Mouse (Mus musculus): ENCODE measurements around the gene Slfn4.
"Not testable (repeated sequence)": the region's sequence is repeated elsewhere in the genome, so short reads cannot be mapped to it uniquely, and the experiment has no call there.

Gene Slfn4

GRCm38 (mm10) chr11:83174948-83175539, at the start of gene Slfn4:
TSS of gene Slfn4 (plus strand) at chr11:83175186.
- in situ Hi-C loops (cut with MboI; ENCODE audit: unreplicated experiment in 2 of 2) = loop anchor here (25.0 kb wide), 4 partner anchors 138 to 1113 kb away; partner anchors contain the start of genes Nle1 (in 2 of the 2), Unc45b (in 2 of the 2) and Ccl11 (in 1 of the 2)

GRCm38 (mm10) chr11:83125633-83126032, 49.4 kb upstream of the Slfn4 start:
- in situ Hi-C loops (cut with MboI; ENCODE audit: unreplicated experiment in 2 of 2) = not testable (repeated sequence)

GRCm38 (mm10) chr11:83137253-83137652, 37.7 kb upstream of the Slfn4 start:
- in situ Hi-C loops (cut with MboI; ENCODE audit: unreplicated experiment in 2 of 2) = not testable (repeated sequence)

DNA sequence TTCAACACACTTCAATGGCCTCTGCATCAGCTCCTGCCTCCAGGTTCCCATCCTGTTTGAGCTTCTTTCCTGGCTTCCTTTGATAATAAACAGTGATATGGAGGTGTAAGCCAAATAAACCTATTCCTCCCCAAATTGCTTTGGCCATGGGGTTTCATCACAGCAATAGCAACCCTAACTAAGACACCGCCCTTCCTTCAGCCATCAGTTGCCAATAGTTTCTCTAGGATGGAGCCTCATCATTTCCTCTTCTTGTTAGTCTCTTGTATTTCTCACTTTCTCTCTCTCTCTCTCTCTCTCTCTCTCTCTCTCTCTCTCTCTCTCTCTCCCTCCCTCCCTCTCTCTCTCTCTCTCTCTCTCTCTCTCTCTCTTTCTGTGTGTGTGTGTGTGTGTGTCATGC, 26.0 kb upstream of the Slfn4 start:
- in situ Hi-C loops (cut with MboI; ENCODE audit: unreplicated experiment in 2 of 2) = not testable (repeated sequence)

- in situ Hi-C loops (cut with MboI; ENCODE audit: unreplicated experiment in 2 of 2) = loop anchor here (25.0 kb wide), 4 partner anchors 154 to 1129 kb away; partner anchors contain the start of genes Nle1 (in 2 of the 2), Unc45b (in 2 of the 2) and Ccl11 (in 1 of the 2)
Observed at GRCm38 (mm10) chr11:83191134-83191893, 16.3 kb downstream of the Slfn4 start, which contains the start of gene Slfn3. TSS of gene Slfn3 (plus strand) at chr11:83191330.

GRCm38 (mm10) chr11:83192001-83192400, 17.0 kb downstream of the Slfn4 start:
- in situ Hi-C loops (cut with MboI; ENCODE audit: unreplicated experiment in 2 of 2) = loop anchor here (25.0 kb wide), 4 partner anchors 155 to 1130 kb away; partner anchors contain the start of genes Nle1 (in 2 of the 2), Unc45b (in 2 of the 2) and Ccl11 (in 1 of the 2)

GRCm38 (mm10) chr11:83205002-83205401, 30.0 kb downstream of the Slfn4 start:
- in situ Hi-C loops (cut with MboI; ENCODE audit: unreplicated experiment in 2 of 2) = loop anchor here (25.0 kb wide), 2 partner anchors 93 to 443 kb away; partner anchors contain the start of genes Slfn1 (in 2 of the 2), Cct6b (in 1 of the 2) and Zfp830 (in 1 of the 2)

DNA sequence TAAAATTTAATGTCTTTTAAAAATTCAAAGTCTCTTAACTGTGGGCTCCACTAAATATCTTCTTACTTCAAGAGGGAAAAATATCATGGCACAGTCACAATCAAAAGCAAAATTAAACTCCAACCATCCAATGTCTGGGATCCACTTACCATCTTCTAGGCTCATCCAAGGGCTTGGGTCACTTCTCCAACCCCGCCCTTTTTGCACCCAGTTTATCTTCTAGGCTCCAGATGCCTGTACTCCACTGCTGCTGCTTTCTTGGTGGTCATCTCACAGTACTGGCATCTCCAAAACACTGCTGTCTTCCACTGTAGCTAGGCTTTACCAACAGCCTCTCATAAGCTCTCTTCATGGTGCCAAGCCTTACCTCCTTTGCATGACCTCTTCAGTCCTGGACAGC, 41.1 kb downstream of the Slfn4 start:
- in situ Hi-C loops (cut with MboI; ENCODE audit: unreplicated experiment in 2 of 2) = loop anchor here (25.0 kb wide), 2 partner anchors 104 to 454 kb away; partner anchors contain the start of genes Slfn1 (in 2 of the 2), Cct6b (in 1 of the 2) and Zfp830 (in 1 of the 2)

DNA sequence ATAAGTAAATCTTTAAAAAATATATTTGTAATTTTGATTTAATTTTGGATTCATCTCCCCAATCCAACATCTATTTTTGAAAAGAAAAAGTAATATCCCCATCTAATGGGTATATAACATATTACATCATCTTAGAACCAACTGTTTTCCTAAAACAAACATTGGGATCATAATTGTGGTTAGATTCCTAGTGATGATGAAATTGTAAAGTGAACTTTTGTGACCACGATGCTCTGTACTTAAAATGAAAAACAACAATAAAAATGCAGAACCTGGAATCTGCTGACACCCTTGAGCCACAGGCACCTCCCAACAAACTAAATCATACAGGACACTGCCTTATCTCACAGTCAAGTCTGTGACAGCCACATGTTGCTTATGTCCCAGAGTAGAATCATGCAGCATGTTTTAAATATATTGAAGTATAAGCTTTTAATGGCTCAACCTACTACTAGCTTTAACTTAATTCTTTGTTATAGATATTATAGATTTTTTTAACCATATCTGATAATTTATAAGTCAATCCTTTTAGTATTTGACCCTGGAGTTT, 46.4 kb downstream of the Slfn4 start:
- in situ Hi-C loops (cut with MboI; ENCODE audit: unreplicated experiment in 2 of 2) = loop anchor here (25.0 kb wide), 2 partner anchors 109 to 459 kb away; partner anchors contain the start of genes Slfn1 (in 2 of the 2), Cct6b (in 1 of the 2) and Zfp830 (in 1 of the 2)

DNA sequence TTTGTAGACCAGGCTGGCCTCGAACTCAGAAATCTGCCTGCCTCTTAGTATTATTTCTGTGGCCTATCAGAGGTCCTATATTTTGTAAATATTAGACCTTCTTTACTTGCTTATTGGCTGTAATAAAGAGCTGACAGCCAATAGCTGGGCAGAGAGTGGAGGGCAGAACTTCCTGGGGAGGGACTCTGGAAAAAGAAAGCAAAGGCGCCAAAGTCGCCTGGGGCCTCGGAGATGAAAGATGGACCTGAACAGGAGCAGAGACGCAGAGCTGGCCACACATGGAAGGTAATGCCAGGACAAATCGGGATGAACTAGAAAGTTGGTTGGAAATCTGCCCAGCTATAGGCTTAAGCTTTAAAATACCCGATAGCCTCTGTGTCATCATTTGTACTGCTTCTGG, 48.4 kb downstream of the Slfn4 start:
- in situ Hi-C loops (cut with MboI; ENCODE audit: unreplicated experiment in 2 of 2) = loop anchor here (25.0 kb wide), 2 partner anchors 111 to 461 kb away; partner anchors contain the start of genes Slfn1 (in 2 of the 2), Cct6b (in 1 of the 2) and Zfp830 (in 1 of the 2)

- in situ Hi-C loops (cut with MboI; ENCODE audit: unreplicated experiment in 2 of 2) = loop anchor here (25.0 kb wide), 2 partner anchors 111 to 461 kb away; partner anchors contain the start of genes Slfn1 (in 2 of the 2), Cct6b (in 1 of the 2) and Zfp830 (in 1 of the 2)
Observed at GRCm38 (mm10) chr11:83223793-83224192, 48.8 kb downstream of the Slfn4 start.

GRCm38 (mm10) chr11:83224217-83224616, 49.2 kb downstream of the Slfn4 start:
- in situ Hi-C loops (cut with MboI; ENCODE audit: unreplicated experiment in 2 of 2) = loop anchor here (25.0 kb wide), 2 partner anchors 112 to 462 kb away; partner anchors contain the start of genes Slfn1 (in 2 of the 2), Cct6b (in 1 of the 2) and Zfp830 (in 1 of the 2)

GRCm38 (mm10) chr11:83224750-83225149, 49.8 kb downstream of the Slfn4 start:
- in situ Hi-C loops (cut with MboI; ENCODE audit: unreplicated experiment in 2 of 2) = loop anchor here (25.0 kb wide), 2 partner anchors 112 to 462 kb away; partner anchors contain the start of genes Slfn1 (in 2 of the 2), Cct6b (in 1 of the 2) and Zfp830 (in 1 of the 2)

GRCm38 (mm10) chr11:83225371-83225960, 50.5 kb downstream of the Slfn4 start:
- in situ Hi-C loops (cut with MboI; ENCODE audit: unreplicated experiment in 2 of 2) = no loop called here

DNA sequence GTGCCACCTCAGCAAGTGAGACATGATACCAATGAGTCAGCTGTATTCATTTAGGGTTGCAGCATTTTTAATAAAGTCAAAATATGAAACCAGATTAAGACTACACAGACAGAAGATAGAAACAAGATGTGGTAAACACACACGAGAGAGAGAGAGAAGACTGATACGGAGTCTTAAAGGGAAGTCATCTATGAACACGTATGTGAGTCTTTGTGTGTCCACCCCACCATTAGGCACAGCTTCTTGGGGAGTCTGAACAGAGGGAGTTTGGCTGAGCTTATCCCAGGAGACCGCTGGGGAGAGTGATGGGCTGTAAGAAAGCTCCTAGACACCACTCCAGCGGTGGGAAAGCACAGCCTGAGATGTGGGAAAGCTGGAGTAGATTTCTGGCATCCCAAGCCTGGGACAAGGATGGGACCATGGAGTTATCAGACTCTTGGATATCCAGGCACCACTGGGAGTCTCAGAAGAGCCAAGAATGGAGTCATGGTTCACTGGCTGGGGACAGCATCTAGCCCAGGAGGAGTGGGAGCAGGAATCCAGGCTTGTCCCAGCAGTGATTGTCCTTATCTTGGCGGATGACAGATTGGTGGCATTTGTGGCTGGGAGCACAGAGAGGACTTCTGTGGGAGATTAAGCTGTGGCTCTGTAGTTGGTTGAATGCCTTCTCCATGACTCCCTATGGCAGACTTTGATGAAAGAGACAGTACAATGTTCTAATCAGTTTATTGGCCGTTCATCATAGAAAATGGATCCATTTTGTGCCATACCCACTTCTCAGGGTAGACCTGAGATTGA, 53.1 kb downstream of the Slfn4 start:
- in situ Hi-C loops (cut with MboI; ENCODE audit: unreplicated experiment in 2 of 2) = no loop called here

- in situ Hi-C loops (cut with MboI; ENCODE audit: unreplicated experiment in 2 of 2) = loop anchor here in 1 of 2 experiments (5.0 kb wide), 2 partner anchors 51 to 314 kb away; no protein-coding TSS in a partner anchor
Observed at GRCm38 (mm10) chr11:83230966-83231365, 56.0 kb downstream of the Slfn4 start.

- in situ Hi-C loops (cut with MboI; ENCODE audit: unreplicated experiment in 2 of 2) = loop anchor here in 1 of 2 experiments (5.0 kb wide), 2 partner anchors 49 to 316 kb away; no protein-coding TSS in a partner anchor
Observed at GRCm38 (mm10) chr11:83233621-83234020, 58.6 kb downstream of the Slfn4 start.

DNA sequence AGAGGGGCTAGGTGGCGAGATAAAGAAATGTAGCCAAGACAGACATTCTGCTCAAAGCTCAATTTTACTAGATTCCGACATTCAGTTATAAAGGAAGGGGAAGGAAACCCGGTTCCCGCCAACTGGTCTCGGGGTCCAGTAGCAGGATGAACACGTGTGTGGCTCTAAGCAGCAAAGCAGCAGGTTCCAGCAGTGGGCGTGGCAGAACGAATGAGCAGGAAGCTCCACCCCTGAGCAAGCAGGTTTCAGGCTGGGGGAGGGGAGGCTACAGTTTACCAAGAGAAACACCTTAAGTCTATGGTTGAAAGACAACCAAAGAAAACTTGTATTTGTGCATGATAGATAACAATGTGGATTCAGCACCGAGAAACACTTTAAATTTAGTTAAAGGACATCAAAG, 62.4 kb downstream of the Slfn4 start:
- in situ Hi-C loops (cut with MboI; ENCODE audit: unreplicated experiment in 2 of 2) = not testable (repeated sequence)

- in situ Hi-C loops (cut with MboI; ENCODE audit: unreplicated experiment in 2 of 2) = no loop called here
Observed at GRCm38 (mm10) chr11:83238389-83238788, 63.4 kb downstream of the Slfn4 start.

Measured in v-Abl transformed pro-B cells (cell line).